Mouse (Mus musculus) heart, postnatal 0 days (tissue): ENCODE data around the gene Hoxa5. TPM values are rescaled to one million over a fixed set of nuclear protein-coding genes. Genes with fewer than 3 reads are reported as not detected.

Experiments
- ATAC-seq: fragments of 200-750 bp; cut with Nextera tagmentation; 2 replicates; pipeline ENCODE4 v1.8.0; 2017; ENCODE audit warnings: low read depth, moderate number of reproducible peaks, moderate library complexity; ENCODE audit not compliant: insufficient read depth
- DNase-seq: peaks from one replicate; pipeline ENCODE4 v3.0.0-alpha.2; 2016; ENCODE audit warnings: low spot score
- H3K27ac ChIP-seq: fragments of 300-500 bp; sonication (generic); 2 replicates; pipeline ENCODE4 v1.5.1; 2014; ENCODE audit warnings: low read depth, mild to moderate bottlenecking
- H3K27me3 ChIP-seq: fragments of 300-500 bp; sonication (generic); 2 replicates; pipeline ENCODE4 v1.6.1; 2014; ENCODE audit warnings: low read length, mixed read lengths; ENCODE audit not compliant: control insufficient read depth, insufficient read depth
- H3K36me3 ChIP-seq: fragments of 300-500 bp; sonication (generic); replicated peaks from 2 replicates; pipeline ENCODE4 v1.6.1; 2014; ENCODE audit warnings: low read length, mixed read lengths; ENCODE audit not compliant: control insufficient read depth, insufficient read depth
- H3K4me1 ChIP-seq: fragments of 300-500 bp; sonication (generic); 2 replicates; pipeline ENCODE4 v1.6.1; 2014; ENCODE audit warnings: antibody characterized with exemption; ENCODE audit not compliant: control insufficient read depth, insufficient read depth
- H3K4me2 ChIP-seq: fragments of 300-500 bp; sonication (generic); 2 replicates; pipeline ENCODE4 v1.6.1; 2014; ENCODE audit warnings: low read depth, mild to moderate bottlenecking, low read length, moderate library complexity
- H3K4me3 ChIP-seq: fragments of 300-500 bp; sonication (generic); 2 replicates; pipeline ENCODE4 v1.5.1; 2014; ENCODE audit warnings: low read depth, low read length
- H3K9ac ChIP-seq: fragments of 300-500 bp; sonication (generic); replicated peaks from 2 replicates; pipeline ENCODE4 v1.6.1; 2014; ENCODE audit warnings: low read depth, low read length, mixed read lengths
- H3K9me3 ChIP-seq: fragments of 300-500 bp; sonication (generic); replicated peaks from 2 replicates; pipeline ENCODE4 v1.6.1; 2016; ENCODE audit warnings: low read length; ENCODE audit not compliant: control insufficient read depth
- CTCF ChIP-seq: IDR thresholded peaks from 2 replicates; pipeline ENCODE4 v1.5.1; 2016; ENCODE audit warnings: antibody characterized with exemption, control low read depth, low read depth
- EP300 ChIP-seq: IDR thresholded peaks from 2 replicates; pipeline ENCODE4 v1.6.1; 2016; ENCODE audit warnings: antibody characterized with exemption, low read depth
- WGBS: fragments of 180-500 bp; shearing (Covaris S2); extraction: QIAGEN DNeasy Blood & Tissue Kit; methylation state at CpG from one replicate; pipeline ENCODE4 v1.1.7; 2014; 5-methylcytosine and 5-hydroxymethylcytosine counted together
- polyA plus RNA-seq: library from polyadenylated mRNA; unstranded; fragments of >200 nt; fragmentation: Nextera tagmentation; extraction: Ambion mirVana; gene quantifications from 2 replicates; pipeline ENCODE4 v1.2.1, GENCODE M21; 2015
- total RNA-seq: library from RNA; depleted of rRNA; stranded (reverse); fragments of >200 nt; gene quantifications from 2 replicates; pipeline ENCODE4 v1.2.3, GENCODE M21; 2014; ENCODE audit warnings: low replicate concordance

Hoxa5 gene
- total and polyA plus RNA-seq, 2 experiments from 2014 or later: 0.36 to 3.5 TPM

- 7% methylated on average over 7 of the region's 7 CpGs for WGBS
- H3K4me1 ChIP-seq: 0 out of 2 replicates have a peak, but pooled peaks cover 3% of the 10 kb centered on the region
- ATAC-seq (no peak), DNase-seq (no peak)
- H3K27ac ChIP-seq: no peak overlapping the region
- no peak overlapping the region for H3K4me3 ChIP-seq
- H3K9ac ChIP-seq: no peak overlapping the region
- H3K27me3 ChIP-seq: peaks cover 100% of the 10 kb centered on the region
- no peak overlapping the region for H3K4me2 ChIP-seq
- H3K9me3 ChIP-seq: no peaks in the 10 kb centered on the region
- H3K36me3 ChIP-seq: no peaks in the 10 kb centered on the region
- TF ChIP-seq CTCF: no peak
- TF ChIP-seq EP300: no peak
These were observed 33.8 kb upstream of the Hoxa5 start for GRCm38 (mm10) chr6:52238155-52238545.

- DNase-seq: no peak
These were observed 33.2 kb upstream of the Hoxa5 start for GRCm38 (mm10) chr6:52237346-52238154.

GRCm38 (mm10) chr6:52236806-52237205 lies 32.4 kb upstream of the Hoxa5 start:
- no peak overlapping the region for H3K27ac ChIP-seq
- DNase-seq: no peak
- H3K9me3 ChIP-seq: no peaks in the 10 kb centered on the region
- no peak overlapping the region for H3K4me2 ChIP-seq
- no peaks in the 10 kb centered on the region for H3K36me3 ChIP-seq
- WGBS: 6% methylated on average over 3 of the region's 3 CpGs
- H3K4me3 ChIP-seq: no peak overlapping the region
- H3K9ac ChIP-seq: no peak overlapping the region
- TF ChIP-seq CTCF (no peak), EP300 (no peak)
- peaks cover 100% of the 10 kb centered on the region for H3K27me3 ChIP-seq
- H3K4me1 ChIP-seq: 0 out of 2 replicates have a peak, but pooled peaks cover 3% of the 10 kb centered on the region
- no peak for ATAC-seq

More at GRCm38 (mm10) chr6:52237346-52238154, 33.2 kb upstream of the Hoxa5 start:
- Histone ChIP-seq H3K27ac (no peak overlapping the region), H3K4me1 (0 out of 2 replicates have a peak, but pooled peaks cover 3% of the 10 kb centered on the region), H3K9ac (no peak overlapping the region), H3K4me2 (no peak overlapping the region), H3K4me3 (no peak overlapping the region), H3K36me3 (no peaks in the 10 kb centered on the region), H3K9me3 (no peaks in the 10 kb centered on the region), H3K27me3 (peaks cover 100% of the 10 kb centered on the region)
- no peak for TF ChIP-seq CTCF
- no peak for TF ChIP-seq EP300
- ATAC-seq: no peak
- 10% methylated on average over 10 of the region's 10 CpGs for WGBS

- Histone ChIP-seq H3K4me1 (0 out of 2 replicates have a peak, but pooled peaks cover 3% of the 10 kb centered on the region), H3K36me3 (no peaks in the 10 kb centered on the region), H3K4me3 (no peak overlapping the region), H3K4me2 (no peak overlapping the region), H3K27me3 (peaks cover 99% of the 10 kb centered on the region), H3K9ac (no peak overlapping the region), H3K9me3 (no peaks in the 10 kb centered on the region), H3K27ac (no peak overlapping the region)
- DNase-seq (no peak), ATAC-seq (no peak)
- no peak for TF ChIP-seq EP300
- no peak for TF ChIP-seq CTCF
- 28% methylated on average over 6 of the region's 6 CpGs for WGBS
These were observed 31.5 kb upstream of the Hoxa5 start for GRCm38 (mm10) chr6:52235866-52236265.

- ATAC-seq (no peak), DNase-seq (no peak)
- H3K36me3 ChIP-seq: no peaks in the 10 kb centered on the region
- H3K9me3 ChIP-seq: no peaks in the 10 kb centered on the region
- TF ChIP-seq EP300 (no peak), CTCF (no peak)
- H3K4me3 ChIP-seq: peak overlapping the region; percentile 19; the same call in 1 of the 2 replicates
- no peak overlapping the region for H3K4me2 ChIP-seq
- peaks cover 99% of the 10 kb centered on the region for H3K27me3 ChIP-seq
- no peak overlapping the region for H3K27ac ChIP-seq
- no peak overlapping the region for H3K9ac ChIP-seq
- 37% methylated on average over 9 of the region's 9 CpGs for whole genome bisulfite sequencing
- 0 out of 2 replicates have a peak, but pooled peaks cover 3% of the 10 kb centered on the region for H3K4me1 ChIP-seq
These were observed 30.9 kb upstream of the Hoxa5 start for GRCm38 (mm10) chr6:52235267-52235666.
